Comparison of ENCODE assay signal across 27 mouse cellular contexts in the genomic region with DNA sequence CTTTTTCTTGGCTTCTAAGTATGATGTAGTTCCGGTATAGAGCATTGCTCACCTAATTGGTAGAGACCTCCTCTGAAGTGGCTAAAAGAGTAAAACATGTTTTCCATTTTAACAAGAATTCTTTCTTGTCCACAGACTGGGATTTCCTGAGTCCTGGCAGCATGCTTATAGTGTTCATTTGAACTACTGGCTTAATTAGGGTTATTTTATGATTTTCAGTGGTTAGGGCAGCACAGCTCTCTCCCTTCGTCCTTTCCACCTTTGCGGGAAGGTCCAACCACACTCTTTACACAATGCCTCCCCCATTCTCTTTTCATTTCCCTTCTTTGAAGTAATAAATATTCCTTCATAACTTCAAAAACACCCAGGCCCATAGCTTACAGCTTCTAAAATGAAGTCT.
DNase-seq lines count a peak whose midpoint lies in the region; ATAC-seq lines count a peak whose summit lies in the region.
"Had no signal": no experiment of that assay in that cellular context is flagged by ENCODE, and none has a peak within 500 bp of the region (broad histone marks: within the 10 kb centered on the region; RNA-seq: fewer than 3 reads in every experiment).

No protein-coding gene starts in this region.

- H3K9me3 ChIP-seq in embryonic facial prominence, embryonic 14.5 days (ENCODE audit: control insufficient read depth, low read length), result no peaks in the 10 kb centered on the region
- H3K9me3 ChIP-seq in limb, embryonic 12.5 days, result no peaks in the 10 kb centered on the region
- H3K9me3 ChIP-seq in limb, embryonic 15.5 days, result no peaks in the 10 kb centered on the region
- H3K9me3 ChIP-seq: embryonic facial prominence, embryonic 15.5 days; heart, embryonic 10.5 days; heart, embryonic 13.5 days; hindbrain, embryonic 15.5 days had no signal

- H3K9ac ChIP-seq in embryonic facial prominence, embryonic 14.5 days (ENCODE audit: low read depth, low read length), result no peak overlapping the region
- no peak overlapping the region for H3K9ac ChIP-seq in limb, embryonic 12.5 days (replicated peaks)
- H3K9ac ChIP-seq in limb, embryonic 15.5 days, result no peak overlapping the region
- H3K9ac ChIP-seq: embryonic facial prominence, embryonic 15.5 days; forebrain, postnatal 0 days; heart, embryonic 13.5 days; hindbrain, embryonic 15.5 days had no signal

- no peak for ATAC-seq in embryonic facial prominence, embryonic 14.5 days (ENCODE audit: low read depth)
- ATAC-seq in limb, embryonic 12.5 days (ENCODE audit: insufficient number of reproducible peaks, insufficient read depth, low FRiP score, low TSS enrichment, low read depth), result peak; percentile 59; the same call in 1 of the 2 replicates
- 0 out of 2 replicates have a peak, but pooled peaks have one; percentile 61 for ATAC-seq in limb, embryonic 15.5 days (ENCODE audit: insufficient number of reproducible peaks, low FRiP score, low TSS enrichment, low read depth)
- ATAC-seq: forebrain, embryonic 14.5 days; forebrain, postnatal 0 days; Patski had no signal

- peak; percentile 8 for DNase-seq in embryonic facial prominence, embryonic 14.5 days (ENCODE audit: low spot score)
- DNase-seq in hindlimb bud, embryonic 11.5 days (ENCODE audit: extremely low spot score, low read depth, low spot score), result peak; percentile 10
- no peak for DNase-seq in right cerebral cortex, adult 18-20 months
- no peak for DNase-seq in cerebellum, postnatal 36 days
- DNase-seq in layer of hippocampus, postnatal 14 days (ENCODE audit: low spot score in 2 of 2), result no peak
- DNase-seq: adrenal gland, postnatal 10 days; adrenal gland, postnatal 36 days; B cell, adult 2 months; cerebellum, adult 18-20 months; cerebellum, adult 9-10 months; cerebellum, postnatal 14 days; forebrain, postnatal 0 days; gastrocnemius, postnatal 10 days; gastrocnemius, postnatal 36 days; heart, adult 2 months; heart, postnatal 14 days; heart, postnatal 4 days had no signal

- H3K4me1 ChIP-seq in embryonic facial prominence, embryonic 14.5 days (ENCODE audit: control insufficient read depth, insufficient read depth, low read length), result peaks cover 9% of the 10 kb centered on the region
- H3K4me1 ChIP-seq in limb, embryonic 12.5 days (replicated peaks), result peaks cover 23% of the 10 kb centered on the region
- H3K4me1 ChIP-seq in limb, embryonic 15.5 days, result peaks cover 4% of the 10 kb centered on the region; the same call in 1 of the 2 replicates
- H3K4me1 ChIP-seq: heart, embryonic 10.5 days; heart, embryonic 13.5 days; hindbrain, embryonic 15.5 days had no signal

- H3K4me3 ChIP-seq in embryonic facial prominence, embryonic 14.5 days (ENCODE audit: low read depth, low read length), result no peak overlapping the region
- no peak overlapping the region for H3K4me3 ChIP-seq in limb, embryonic 12.5 days (replicated peaks)
- no peak overlapping the region for H3K4me3 ChIP-seq in limb, embryonic 15.5 days
- H3K4me3 ChIP-seq: embryonic facial prominence, embryonic 15.5 days; heart, adult 2 months; heart, embryonic 10.5 days; heart, embryonic 13.5 days; hindbrain, embryonic 15.5 days had no signal

- no peaks in the 10 kb centered on the region for H3K27me3 ChIP-seq in embryonic facial prominence, embryonic 14.5 days (replicated peaks; ENCODE audit: control insufficient read depth, insufficient read depth, low read length)
- no peaks in the 10 kb centered on the region for H3K27me3 ChIP-seq in limb, embryonic 12.5 days
- H3K27me3 ChIP-seq in limb, embryonic 15.5 days, result no peaks in the 10 kb centered on the region
- H3K27me3 ChIP-seq: CH12.LX; embryonic facial prominence, embryonic 15.5 days; heart, embryonic 13.5 days; hindbrain, embryonic 15.5 days; Patski had no signal

- H3K27ac ChIP-seq in embryonic facial prominence, embryonic 14.5 days (replicated peaks; ENCODE audit: low read depth, low read length), result no peak overlapping the region
- peak overlapping the region; percentile 41; the same call in 1 of the 2 replicates for H3K27ac ChIP-seq in limb, embryonic 12.5 days
- H3K27ac ChIP-seq in limb, embryonic 15.5 days, result no peak overlapping the region
- H3K27ac ChIP-seq: embryonic facial prominence, embryonic 15.5 days; heart, adult 2 months; heart, embryonic 10.5 days; heart, embryonic 13.5 days; hindbrain, embryonic 15.5 days had no signal

- H3K36me3 ChIP-seq in embryonic facial prominence, embryonic 14.5 days (ENCODE audit: control insufficient read depth, insufficient read depth, low read length), result no peaks in the 10 kb centered on the region
- H3K36me3 ChIP-seq in limb, embryonic 12.5 days, result no peaks in the 10 kb centered on the region
- no peaks in the 10 kb centered on the region for H3K36me3 ChIP-seq in limb, embryonic 15.5 days
- H3K36me3 ChIP-seq: embryonic facial prominence, embryonic 15.5 days; G1E; heart, embryonic 10.5 days; heart, embryonic 13.5 days; hindbrain, embryonic 15.5 days had no signal

- H3K4me2 ChIP-seq in embryonic facial prominence, embryonic 14.5 days (ENCODE audit: low read depth, low read length), result no peak overlapping the region
- H3K4me2 ChIP-seq in limb, embryonic 12.5 days, result no peak overlapping the region
- H3K4me2 ChIP-seq in limb, embryonic 15.5 days, result no peak overlapping the region
- H3K4me2 ChIP-seq: embryonic facial prominence, embryonic 15.5 days; heart, embryonic 13.5 days; hindbrain, embryonic 15.5 days had no signal

- WGBS in embryonic facial prominence, embryonic 14.5 days, result 68% methylated on average over 3 of the region's 3 CpGs
- WGBS in limb, embryonic 12.5 days, result 18% methylated on average over 3 of the region's 3 CpGs
- 39% methylated on average over 3 of the region's 3 CpGs for WGBS in limb, embryonic 15.5 days

Comparison
In these comparisons a context has a peak if more than half of its experiments do, and no peak if none do; other contexts are left out.
1. DNase-seq: peak in embryonic facial prominence, embryonic 14.5 days (single experiment) and hindlimb bud, embryonic 11.5 days (single experiment); none in right cerebral cortex, adult 18-20 months (single experiment), cerebellum, postnatal 36 days (0 of 2) and layer of hippocampus, postnatal 14 days (0 of 2).